Mouse (Mus musculus) neutrophil, adult 5-6 weeks (primary cell): Measurements from ENCODE around the gene Mrps36. TPM values are rescaled to one million over a fixed set of nuclear protein-coding genes. Genes with fewer than 3 reads are reported as not detected.
"Not testable (repeated sequence)": the region's sequence is repeated elsewhere in the genome, so short reads cannot be mapped to it uniquely, and the experiment has no call there.

Source experiments
- ATAC-seq: fragments of 151-379, 151-347 bp; 2 replicates; pipeline ENCODE4 v1.8.0; 2017; ENCODE audit warnings: mild to moderate bottlenecking, moderate TSS enrichment; ENCODE audit not compliant: insufficient number of reproducible peaks, poor library complexity, low FRiP score, severe bottlenecking; ENCODE audit errors: extremely low read depth
- total RNA-seq: library from RNA; stranded (forward); fragments of 200-1000 nt; gene quantifications from 2 replicates; pipeline ENCODE4 v1.2.3, GENCODE M21; 2017

The Mrps36 gene
- total RNA-seq, 1 experiment from 2014 or later: 26.7 TPM

GRCm38 (mm10) chr13:100743346-100744035 lies 968 bp downstream of the Mrps36 start:
- no peak for ATAC-seq

GRCm38 (mm10) chr13:100742831-100743230 lies 1.6 kb downstream of the Mrps36 start:
- no peak for ATAC-seq

- ATAC-seq: no peak
Observed at GRCm38 (mm10) chr13:100732756-100733155, 11.7 kb downstream of the Mrps36 start.

- not testable (repeated sequence) for ATAC-seq
Observed at GRCm38 (mm10) chr13:100731462-100732046, 12.9 kb downstream of the Mrps36 start.

- ATAC-seq: peak; percentile 100
Observed at GRCm38 (mm10) chr13:100730861-100731176, 13.6 kb downstream of the Mrps36 start, which contains the start of gene Cdk7. Gene Cdk7 (minus strand): TSS chr13:100730939.

GRCm38 (mm10) chr13:100730153-100730860 lies 14.2 kb downstream of the Mrps36 start:
- ATAC-seq: peak; percentile 34

- not testable (repeated sequence) for ATAC-seq
Observed at GRCm38 (mm10) chr13:100728530-100728929, 15.9 kb downstream of the Mrps36 start.

GRCm38 (mm10) chr13:100728086-100728485 lies 16.4 kb downstream of the Mrps36 start:
- no peak for ATAC-seq

GRCm38 (mm10) chr13:100725194-100725593 lies 19.3 kb downstream of the Mrps36 start:
- no peak for ATAC-seq

- no peak for ATAC-seq
Observed at GRCm38 (mm10) chr13:100724051-100724754, 20.3 kb downstream of the Mrps36 start.

GRCm38 (mm10) chr13:100721656-100722055 lies 22.8 kb downstream of the Mrps36 start:
- no peak for ATAC-seq

GRCm38 (mm10) chr13:100715467-100715866 lies 29.0 kb downstream of the Mrps36 start:
- ATAC-seq: no peak

- ATAC-seq: no peak
Observed at GRCm38 (mm10) chr13:100706206-100706605, 38.3 kb downstream of the Mrps36 start.

GRCm38 (mm10) chr13:100703468-100703867 lies 41.0 kb downstream of the Mrps36 start:
- no peak for ATAC-seq

- no peak for ATAC-seq
Observed at GRCm38 (mm10) chr13:100698866-100699265, 45.6 kb downstream of the Mrps36 start.

GRCm38 (mm10) chr13:100697541-100697940 lies 46.9 kb downstream of the Mrps36 start:
- no peak for ATAC-seq

GRCm38 (mm10) chr13:100687513-100687912 lies 56.9 kb downstream of the Mrps36 start:
- ATAC-seq: no peak
